Mouse (Mus musculus) heart, embryonic 13.5 days (tissue): Measurements from ENCODE around the gene Gm42906. TPM values are rescaled to one million over a fixed set of nuclear protein-coding genes. Genes with fewer than 3 reads are reported as not detected.

Source experiments
- ATAC-seq: fragments of 200-750 bp; cut with Nextera tagmentation; 2 replicates; pipeline ENCODE4 v1.8.0; 2017; ENCODE audit warnings: moderate TSS enrichment; ENCODE audit not compliant: insufficient number of reproducible peaks, low FRiP score, low TSS enrichment; ENCODE audit errors: extremely low read depth
- H3K27ac ChIP-seq: fragments of 300-500 bp; sonication (generic); replicated peaks from 2 replicates; pipeline ENCODE4 v1.5.1; 2015; ENCODE audit warnings: moderate library complexity, mild to moderate bottlenecking, inconsistent platforms
- H3K27me3 ChIP-seq: fragments of 300-500 bp; sonication (generic); replicated peaks from 2 replicates; pipeline ENCODE4 v1.6.1; 2015; ENCODE audit warnings: mild to moderate bottlenecking, inconsistent platforms
- H3K36me3 ChIP-seq: fragments of 300-500 bp; sonication (generic); 2 replicates; pipeline ENCODE4 v1.6.1; 2015; ENCODE audit warnings: mild to moderate bottlenecking, inconsistent platforms
- H3K4me1 ChIP-seq: fragments of 300-500 bp; sonication (generic); 2 replicates; pipeline ENCODE4 v1.6.1; 2015; ENCODE audit warnings: inconsistent platforms
- H3K4me2 ChIP-seq: fragments of 300-500 bp; sonication (generic); 2 replicates; pipeline ENCODE4 v1.6.1; 2015; ENCODE audit warnings: inconsistent platforms, mild to moderate bottlenecking, moderate library complexity
- H3K4me3 ChIP-seq: fragments of 300-500 bp; sonication (generic); 2 replicates; pipeline ENCODE4 v1.5.1; 2015; ENCODE audit warnings: moderate library complexity, mild to moderate bottlenecking, inconsistent platforms
- H3K9ac ChIP-seq: fragments of 300-500 bp; sonication (generic); 2 replicates; pipeline ENCODE4 v1.6.1; 2015; ENCODE audit warnings: inconsistent platforms, mild to moderate bottlenecking, moderate library complexity
- H3K9me3 ChIP-seq: fragments of 300-500 bp; sonication (generic); 2 replicates; pipeline ENCODE4 v1.6.1; 2016; ENCODE audit warnings: inconsistent platforms
- WGBS: fragments of 180-500 bp; shearing (Covaris S2); methylation state at CpG from one replicate; pipeline ENCODE4 v1.1.7; 2015; ENCODE audit warnings: mixed read lengths; 5-methylcytosine and 5-hydroxymethylcytosine counted together
- polyA plus RNA-seq: library from polyadenylated mRNA; unstranded; fragments of >200 nt; fragmentation: Nextera tagmentation; extraction: Ambion mirVana; gene quantifications from 2 replicates; pipeline ENCODE4 v1.2.1, GENCODE M21; 2015

Gm42906 gene
- polyA plus RNA-seq, 1 experiment from 2014 or later = not detected

DNA sequence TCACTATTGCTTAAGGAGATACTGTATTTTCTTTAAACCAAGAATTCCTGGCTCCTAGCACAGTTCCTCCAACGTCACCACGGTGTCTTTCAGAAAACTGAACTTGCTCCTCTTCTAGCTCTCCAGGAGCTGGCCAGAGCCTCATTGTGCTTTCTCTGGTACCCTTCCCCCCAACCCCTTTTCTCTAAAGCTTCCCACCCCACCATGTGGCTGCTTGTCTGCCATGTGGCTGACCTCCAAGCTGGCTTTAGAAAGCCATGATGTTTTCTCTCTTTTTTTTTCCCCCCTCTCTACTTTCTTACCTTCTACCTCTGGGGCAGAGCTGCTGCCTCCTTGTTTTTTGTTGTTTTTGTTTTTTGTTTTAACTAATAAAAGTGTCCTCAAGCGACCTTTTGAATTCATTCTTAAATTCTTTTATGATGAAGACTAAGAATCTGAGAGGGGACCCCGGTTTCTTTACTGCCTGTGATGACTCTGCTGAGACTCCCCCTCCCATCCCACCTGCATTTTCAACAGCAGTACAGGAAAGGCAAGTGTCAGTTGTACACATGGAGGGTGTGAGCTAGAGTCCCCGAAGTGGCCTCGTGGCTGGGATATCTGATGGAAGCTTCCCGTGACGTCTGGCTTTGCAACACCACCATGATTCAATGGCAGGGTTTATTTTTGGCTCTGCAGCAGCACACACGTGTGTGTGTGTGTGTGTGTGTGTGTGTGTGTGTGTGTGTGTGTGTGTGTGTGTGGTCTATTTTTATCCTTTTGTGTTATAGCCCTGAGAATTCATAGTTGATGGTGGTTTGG is 393.0 kb downstream of the Gm42906 start:
- Histone ChIP-seq H3K9ac (no peak overlapping the region), H3K4me1 (peaks cover 16% of the 10 kb centered on the region), H3K36me3 (peaks cover 19% of the 10 kb centered on the region), H3K27me3 (no peaks in the 10 kb centered on the region), H3K4me3 (no peak overlapping the region), H3K9me3 (peaks cover 6% of the 10 kb centered on the region; the same call in 1 of the 2 replicates), H3K27ac (no peak overlapping the region), H3K4me2 (no peak overlapping the region)
- ATAC-seq = no peak
- WGBS = 36% methylated on average over 9 of the region's 9 CpGs

DNA sequence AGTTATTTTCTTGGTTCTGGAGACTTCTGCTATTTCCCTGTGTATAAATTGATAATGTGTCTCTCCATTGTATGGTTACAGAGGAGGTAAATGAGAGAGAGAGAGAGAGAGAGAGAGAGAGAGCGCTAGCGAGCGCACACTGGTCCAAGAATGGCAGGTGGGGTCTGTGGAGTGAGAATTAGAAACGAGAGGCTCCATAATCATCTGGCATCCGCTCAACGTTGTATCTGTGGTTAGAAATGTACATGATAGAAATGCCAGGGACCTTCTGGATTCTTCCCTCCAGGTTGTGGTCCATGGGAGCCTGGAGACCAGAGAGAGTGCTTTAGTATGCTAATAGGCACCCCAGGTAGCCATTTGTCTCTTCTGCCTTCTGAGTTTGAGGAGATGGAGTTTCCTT is 399.1 kb downstream of the Gm42906 start:
- 66% methylated on average over 6 of the region's 6 CpGs for whole genome bisulfite sequencing
- Histone ChIP-seq H3K4me3 (no peak overlapping the region), H3K9me3 (peaks cover 6% of the 10 kb centered on the region; the same call in 1 of the 2 replicates), H3K4me1 (peaks cover 6% of the 10 kb centered on the region; the same call in 1 of the 2 replicates), H3K4me2 (no peak overlapping the region), H3K27ac (no peak overlapping the region), H3K36me3 (no peaks in the 10 kb centered on the region), H3K9ac (no peak overlapping the region), H3K27me3 (no peaks in the 10 kb centered on the region)
- no peak for ATAC-seq

DNA sequence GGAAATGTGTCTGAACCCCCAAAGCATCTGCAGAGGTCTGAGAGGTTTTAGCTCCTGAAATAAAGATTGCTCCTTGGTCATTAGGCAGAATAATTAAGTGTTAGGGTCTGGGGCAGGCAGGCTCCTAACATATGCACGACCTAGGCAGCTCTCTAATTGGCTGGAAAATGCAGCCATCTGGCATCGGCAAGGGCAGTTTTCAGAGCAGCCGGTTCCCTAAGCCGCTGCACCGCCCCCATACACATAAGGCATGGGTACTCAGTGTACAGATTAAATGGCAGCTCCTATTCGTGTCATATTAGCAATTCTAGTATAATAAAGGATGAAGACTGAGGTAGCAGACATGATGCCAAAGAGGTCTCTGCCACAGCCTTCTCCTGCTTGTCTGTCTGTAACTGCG is 400.8 kb downstream of the Gm42906 start:
- 57% methylated on average over 7 of the region's 7 CpGs for WGBS
- Histone ChIP-seq H3K4me3 (no peak overlapping the region), H3K9ac (no peak overlapping the region), H3K36me3 (no peaks in the 10 kb centered on the region), H3K4me1 (peaks cover 20% of the 10 kb centered on the region), H3K27ac (no peak overlapping the region), H3K4me2 (no peak overlapping the region), H3K9me3 (no peaks in the 10 kb centered on the region), H3K27me3 (no peaks in the 10 kb centered on the region)
- no peak for ATAC-seq

DNA sequence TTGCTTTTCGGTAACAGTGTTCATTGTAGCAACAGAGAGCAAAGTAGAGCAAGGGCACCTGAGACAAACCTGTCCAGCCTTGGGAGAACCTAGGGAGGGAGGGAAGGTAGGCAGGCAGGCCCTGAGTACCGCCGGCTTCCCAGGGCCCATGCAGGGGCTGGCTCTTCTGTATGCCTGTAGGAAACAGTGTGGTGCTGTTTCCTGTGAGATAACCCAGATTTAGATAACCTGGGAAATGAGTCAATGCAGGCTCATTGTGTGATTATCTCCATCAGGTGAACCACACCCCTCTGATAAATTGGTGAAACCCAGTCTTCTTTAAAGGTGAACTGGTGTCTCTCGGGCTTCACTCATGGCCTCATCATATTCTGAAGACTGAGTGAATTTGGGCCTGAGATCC is 401.9 kb downstream of the Gm42906 start:
- WGBS = 66% methylated on average over 4 of the region's 4 CpGs
- ATAC-seq = no peak

DNA sequence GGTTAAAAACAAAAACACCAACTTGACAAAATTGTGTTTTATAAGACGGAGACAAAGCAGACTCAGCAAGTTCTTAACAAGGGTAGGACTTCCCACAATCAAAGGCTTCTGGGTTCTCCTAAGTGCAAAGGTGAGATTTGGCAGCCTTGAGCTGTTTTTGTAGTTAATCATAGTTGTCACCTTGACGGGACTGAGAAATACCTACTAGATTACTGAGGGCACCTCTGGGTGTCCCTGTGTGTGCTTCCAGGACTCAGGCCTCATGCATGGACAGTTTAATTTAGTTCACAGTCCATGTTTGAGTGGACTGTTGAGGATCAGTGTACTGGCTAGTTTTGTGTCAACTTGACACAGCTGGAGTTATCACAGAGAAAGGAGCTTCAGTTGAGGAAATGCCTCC is 403.5 kb downstream of the Gm42906 start:
- no peak overlapping the region for H3K4me2 ChIP-seq
- 72% methylated on average over 2 of the region's 2 CpGs for WGBS
- no peak overlapping the region for H3K9ac ChIP-seq
- H3K27ac ChIP-seq = no peak overlapping the region
- no peaks in the 10 kb centered on the region for H3K36me3 ChIP-seq
- no peak overlapping the region for H3K4me3 ChIP-seq
- no peaks in the 10 kb centered on the region for H3K27me3 ChIP-seq
- ATAC-seq = no peak
- H3K4me1 ChIP-seq = peaks cover 21% of the 10 kb centered on the region
- no peaks in the 10 kb centered on the region for H3K9me3 ChIP-seq

More for the DNA sequence above, 401.9 kb downstream of the Gm42906 start:
- peaks cover 16% of the 10 kb centered on the region for H3K4me1 ChIP-seq
- H3K9me3 ChIP-seq = no peaks in the 10 kb centered on the region
- no peaks in the 10 kb centered on the region for H3K36me3 ChIP-seq
- H3K27me3 ChIP-seq = no peaks in the 10 kb centered on the region
- no peak overlapping the region for H3K4me3 ChIP-seq
- no peak overlapping the region for H3K27ac ChIP-seq
- H3K4me2 ChIP-seq = no peak overlapping the region
- no peak overlapping the region for H3K9ac ChIP-seq

DNA sequence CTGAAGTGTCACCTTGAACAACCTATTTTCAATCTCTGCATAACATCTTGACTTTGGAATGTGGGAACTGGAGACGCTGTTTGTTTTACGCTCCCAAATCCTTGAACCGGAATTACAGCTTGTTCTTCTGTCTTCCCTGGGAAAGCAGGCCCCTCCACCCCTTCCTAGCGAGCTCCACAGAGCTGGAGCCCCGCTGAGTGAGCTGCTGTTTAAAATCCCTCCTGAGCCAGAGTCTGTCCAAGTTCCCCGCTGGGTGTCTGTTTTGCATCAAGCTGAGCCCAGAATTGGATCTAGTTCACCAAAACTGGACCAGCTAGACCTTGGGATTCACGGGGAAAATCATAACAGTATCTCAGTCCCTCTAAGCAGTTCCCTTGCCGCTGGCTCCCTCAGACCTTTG is 404.5 kb downstream of the Gm42906 start:
- H3K27ac ChIP-seq = peak overlapping the region; percentile 58; the same call in 1 of the 2 replicates
- peak overlapping the region; percentile 71 for H3K9ac ChIP-seq
- ATAC-seq = no peak
- H3K27me3 ChIP-seq = no peaks in the 10 kb centered on the region
- peak overlapping the region; percentile 42 for H3K4me2 ChIP-seq
- H3K4me3 ChIP-seq = no peak overlapping the region
- H3K4me1 ChIP-seq = peaks cover 21% of the 10 kb centered on the region
- 9% methylated on average over 8 of the region's 8 CpGs for WGBS
- H3K36me3 ChIP-seq = no peaks in the 10 kb centered on the region
- no peaks in the 10 kb centered on the region for H3K9me3 ChIP-seq

DNA sequence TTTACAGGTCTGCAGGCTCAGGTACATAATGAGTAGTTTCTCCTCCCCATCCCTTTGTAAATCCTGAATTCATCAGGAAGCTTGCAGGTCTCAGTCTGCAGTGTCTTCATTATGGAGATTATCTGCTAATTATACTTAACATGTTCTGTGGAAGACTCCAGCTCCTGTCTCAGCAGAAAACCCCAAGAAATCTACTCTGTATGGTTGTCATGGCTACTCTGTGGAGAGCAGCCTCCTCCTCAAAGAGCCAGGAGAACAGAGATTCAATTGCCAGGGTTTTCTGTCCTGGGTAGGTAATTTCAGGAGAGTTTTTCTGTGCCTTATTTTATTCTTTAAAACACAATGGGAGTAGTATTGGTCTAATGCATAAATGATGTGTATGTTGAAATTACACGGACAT is 405.0 kb downstream of the Gm42906 start:
- no peaks in the 10 kb centered on the region for H3K27me3 ChIP-seq

DNA sequence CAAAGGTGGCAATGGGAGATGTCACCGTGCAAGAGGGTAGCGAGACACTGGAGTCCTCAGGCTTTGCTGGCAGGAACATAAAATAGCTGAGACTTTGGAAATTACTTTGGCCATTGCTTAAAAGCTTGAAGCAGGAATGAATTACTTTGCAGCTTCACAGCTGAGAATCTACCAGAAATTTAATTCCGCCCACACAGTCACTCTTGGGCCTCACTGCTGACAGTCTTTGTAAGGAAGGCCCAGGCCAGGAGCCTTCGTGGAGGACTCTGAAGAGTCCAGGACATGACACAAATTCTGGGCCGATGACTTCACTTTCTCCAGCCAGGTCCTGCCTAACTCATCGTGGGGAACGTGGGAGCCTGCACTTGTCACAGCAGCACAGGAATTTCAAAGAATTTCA is 405.9 kb downstream of the Gm42906 start:
- no peak overlapping the region for H3K27ac ChIP-seq
- 59% methylated on average over 7 of the region's 7 CpGs for WGBS
- no peaks in the 10 kb centered on the region for H3K27me3 ChIP-seq
- no peak overlapping the region for H3K4me3 ChIP-seq
- no peak overlapping the region for H3K4me2 ChIP-seq
- no peaks in the 10 kb centered on the region for H3K36me3 ChIP-seq
- no peak overlapping the region for H3K9ac ChIP-seq
- H3K9me3 ChIP-seq = no peaks in the 10 kb centered on the region
- peaks cover 21% of the 10 kb centered on the region for H3K4me1 ChIP-seq
- ATAC-seq = no peak

More for the DNA sequence above, 405.0 kb downstream of the Gm42906 start:
- peak overlapping the region; percentile 42 for H3K4me2 ChIP-seq
- 19% methylated on average over 1 of the region's 1 CpGs for WGBS
- peaks cover 21% of the 10 kb centered on the region for H3K4me1 ChIP-seq
- no peak overlapping the region for H3K4me3 ChIP-seq
- H3K9ac ChIP-seq = no peak overlapping the region
- H3K9me3 ChIP-seq = no peaks in the 10 kb centered on the region
- ATAC-seq = no peak
- H3K27ac ChIP-seq = no peak overlapping the region
- no peaks in the 10 kb centered on the region for H3K36me3 ChIP-seq

DNA sequence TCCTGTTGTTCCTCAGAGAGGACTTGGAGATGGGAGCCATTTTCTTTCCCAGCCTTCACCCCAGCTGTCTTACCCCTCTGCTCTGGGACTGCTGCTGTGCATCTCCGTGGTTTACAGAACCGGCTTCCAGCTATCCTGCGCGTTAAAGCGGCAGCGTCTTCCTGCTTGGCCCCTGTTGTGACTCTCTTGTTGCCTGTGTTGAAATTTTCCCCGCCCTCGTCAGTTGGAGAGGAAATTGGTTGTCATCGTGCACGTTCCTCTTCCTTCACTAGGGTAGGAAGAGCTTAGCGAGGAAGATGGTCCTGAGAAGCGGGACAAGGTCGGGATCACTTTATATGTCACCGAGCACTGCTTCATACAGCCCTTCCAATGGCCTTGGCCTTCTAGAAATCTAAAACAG is 407.1 kb downstream of the Gm42906 start:
- H3K4me3 ChIP-seq = no peak overlapping the region
- H3K4me2 ChIP-seq = 0 out of 2 replicates have a peak overlapping the region, but pooled peaks have one; percentile 6
- no peaks in the 10 kb centered on the region for H3K36me3 ChIP-seq
- H3K4me1 ChIP-seq = peaks cover 21% of the 10 kb centered on the region
- no peaks in the 10 kb centered on the region for H3K9me3 ChIP-seq
- WGBS = 65% methylated on average over 14 of the region's 14 CpGs
- no peak overlapping the region for H3K27ac ChIP-seq
- no peak for ATAC-seq
- H3K27me3 ChIP-seq = no peaks in the 10 kb centered on the region
- H3K9ac ChIP-seq = no peak overlapping the region

DNA sequence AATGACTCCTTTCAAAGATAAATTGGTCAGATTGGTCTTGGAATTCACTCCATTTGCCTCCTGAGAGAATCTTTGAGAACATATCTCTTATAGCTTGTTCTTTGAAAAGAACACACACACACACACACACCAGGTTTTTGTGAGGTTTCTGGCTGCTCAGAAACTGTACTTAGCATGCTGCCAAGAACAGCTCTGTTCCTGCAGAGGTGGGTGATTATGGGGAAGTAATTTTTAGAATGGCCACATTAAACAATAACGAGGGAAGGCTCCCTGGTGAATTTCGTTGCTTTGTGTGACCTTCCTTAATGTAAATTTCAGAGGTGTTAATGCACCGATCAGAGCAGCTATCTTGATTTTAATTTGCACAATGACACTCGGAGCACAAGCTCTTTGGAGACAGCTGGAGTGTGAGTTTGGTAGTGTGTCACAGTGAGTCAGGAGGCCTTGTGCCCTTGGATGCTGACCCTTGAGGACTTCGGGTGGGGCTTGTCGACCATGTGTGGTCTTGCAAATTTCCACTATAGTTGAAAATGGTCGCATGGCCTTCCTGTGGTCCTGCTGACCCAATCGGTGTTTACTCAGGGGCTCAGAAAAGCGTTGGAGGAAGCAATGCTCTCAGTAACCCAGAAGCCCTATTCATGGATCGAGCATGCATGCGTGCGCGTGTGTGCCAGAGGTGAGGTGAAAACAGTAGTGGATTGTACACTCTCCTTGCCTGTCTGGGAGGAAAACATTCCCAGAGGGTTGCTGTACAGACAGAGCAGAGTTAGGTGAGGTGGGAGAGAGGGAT is 407.7 kb downstream of the Gm42906 start:
- Histone ChIP-seq H3K27ac (no peak overlapping the region), H3K4me3 (no peak overlapping the region), H3K4me2 (0 out of 2 replicates have a peak overlapping the region, but pooled peaks have one; percentile 6), H3K9me3 (no peaks in the 10 kb centered on the region), H3K4me1 (peaks cover 21% of the 10 kb centered on the region), H3K9ac (no peak overlapping the region), H3K36me3 (no peaks in the 10 kb centered on the region), H3K27me3 (no peaks in the 10 kb centered on the region)
- ATAC-seq = no peak
- 69% methylated on average over 13 of the region's 13 CpGs for WGBS

DNA sequence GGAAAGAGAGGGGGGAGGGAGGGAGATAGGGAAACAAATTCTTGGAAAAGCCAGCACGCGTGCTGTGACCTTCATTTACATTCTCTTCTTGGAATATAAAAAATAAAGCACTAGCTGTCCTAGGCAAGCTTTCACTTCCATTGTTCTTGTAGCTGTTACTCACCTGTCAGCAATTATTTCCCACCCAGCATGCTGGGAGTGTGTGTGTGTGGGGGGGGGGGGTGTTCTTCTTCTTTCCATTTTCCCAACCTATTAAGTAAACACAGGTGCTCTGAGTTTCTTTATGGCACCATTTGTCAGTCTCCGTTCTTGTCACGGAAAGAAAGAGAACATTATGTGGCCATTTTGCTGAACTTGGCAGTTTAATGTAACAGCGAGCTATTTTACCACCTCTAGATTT is 409.0 kb downstream of the Gm42906 start:
- Histone ChIP-seq H3K4me1 (peaks cover 20% of the 10 kb centered on the region), H3K36me3 (no peaks in the 10 kb centered on the region), H3K4me2 (no peak overlapping the region), H3K9me3 (peaks cover 11% of the 10 kb centered on the region), H3K9ac (no peak overlapping the region), H3K27me3 (no peaks in the 10 kb centered on the region), H3K27ac (no peak overlapping the region), H3K4me3 (no peak overlapping the region)
- ATAC-seq = no peak
- 66% methylated on average over 5 of the region's 5 CpGs for WGBS
